Mouse (Mus musculus): ENCODE data around the gene Ncstn.

The Ncstn gene

DNA sequence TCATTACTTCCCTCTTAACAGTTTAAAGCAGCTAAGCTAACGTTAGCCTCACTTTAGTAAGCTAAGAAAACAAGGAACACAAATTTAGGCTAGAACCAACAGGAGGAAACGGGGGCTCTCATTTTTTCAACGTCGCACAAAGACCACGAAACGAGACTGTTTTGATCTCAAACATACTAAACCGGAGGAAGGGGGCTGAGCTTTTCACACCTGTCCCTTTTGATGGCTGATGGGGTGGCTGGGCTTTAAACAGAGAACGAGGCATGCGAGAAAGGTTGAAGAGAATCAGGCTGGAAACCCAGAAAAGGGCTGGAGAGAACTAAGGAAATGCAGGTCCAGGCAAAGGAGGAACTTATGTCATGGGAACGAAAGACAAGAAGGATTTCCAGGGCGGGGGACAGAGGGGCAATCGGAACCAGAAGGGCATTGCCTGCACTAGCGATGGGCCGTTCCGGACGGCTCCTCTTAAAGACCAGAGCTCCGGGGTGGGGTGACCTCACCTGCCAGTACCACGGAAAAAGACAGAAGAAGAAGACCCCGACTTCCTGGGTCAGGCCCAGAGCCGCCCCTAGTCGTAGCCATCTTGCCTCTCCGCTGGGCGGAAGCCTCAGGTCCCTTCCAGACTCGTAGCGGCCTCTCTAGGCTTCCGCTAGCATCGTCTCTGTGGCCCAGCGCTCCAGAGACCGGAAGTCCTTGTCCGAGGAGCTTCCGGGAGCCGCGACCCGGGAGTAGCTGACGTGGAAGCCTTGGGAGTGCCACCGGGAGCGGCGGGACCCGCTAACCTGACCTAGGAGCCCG is at the start of gene Ncstn, which contains the start of gene Copa:
Gene Ncstn (minus strand): TSS at position 695 of the 798 bp plus-strand sequence.
Gene Copa (plus strand): TSS at position 429 of the 798 bp plus-strand sequence.
- DNase-seq, result peak; percentile 91

DNA sequence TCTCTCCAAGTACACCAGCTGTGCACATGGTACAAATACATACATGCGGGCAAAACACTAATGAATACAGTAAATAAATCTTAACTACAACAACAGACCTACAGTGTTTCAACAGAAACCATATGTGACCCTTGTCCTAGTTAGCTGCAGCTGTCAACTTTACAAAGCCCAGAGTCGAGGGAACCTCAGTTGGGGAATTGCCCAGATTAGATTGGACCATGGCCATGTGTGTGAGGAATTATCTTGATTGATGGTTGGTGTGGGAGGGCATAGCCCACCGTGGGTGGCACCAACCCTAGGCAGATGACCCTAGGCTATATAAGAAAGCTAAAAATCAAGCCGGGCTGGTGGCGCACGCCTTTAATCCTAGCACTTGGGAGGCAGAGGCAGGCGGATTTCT is 49.7 kb upstream of the Ncstn start:
- no peak for DNase-seq

DNA sequence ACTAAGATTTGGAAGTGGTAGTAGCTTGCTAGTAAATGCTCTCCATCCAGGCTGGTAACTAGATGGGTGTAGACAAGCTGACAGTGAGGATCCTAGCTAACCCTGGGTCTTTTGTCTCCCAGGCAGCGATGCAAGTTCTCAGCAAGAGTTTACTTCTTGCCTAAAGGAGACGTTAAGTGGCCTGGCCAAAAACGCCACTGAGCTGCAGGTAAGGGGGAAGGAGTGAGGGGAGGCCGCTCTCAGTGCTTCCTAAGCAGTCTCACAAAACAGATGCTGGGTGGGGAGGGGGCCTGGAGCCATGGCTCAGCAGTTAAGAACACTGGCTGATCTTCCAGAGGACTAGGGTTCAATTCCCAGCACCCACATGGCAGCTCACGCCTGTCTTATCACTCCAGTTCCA is 47.2 kb upstream of the Ncstn start:
- DNase-seq, result no peak

DNA sequence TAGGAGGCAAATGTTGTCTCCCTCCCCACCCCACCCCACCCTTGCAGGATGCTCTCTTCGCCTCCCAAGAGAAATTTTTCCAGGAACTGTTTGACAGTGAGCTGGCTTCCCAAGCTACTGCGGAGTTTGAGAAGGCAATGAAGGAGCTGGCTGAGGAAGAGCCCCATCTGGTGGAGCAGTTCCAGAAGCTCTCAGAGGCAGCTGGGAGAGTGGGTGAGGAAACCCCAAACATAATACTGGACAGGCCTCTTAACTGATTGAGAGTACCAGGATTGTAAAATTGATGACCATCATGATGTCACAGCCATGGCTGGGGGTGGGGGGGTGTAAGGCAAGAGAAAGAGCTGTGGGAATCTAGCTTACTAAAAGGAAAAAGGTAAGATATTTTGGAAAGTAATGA is 46.5 kb upstream of the Ncstn start:
- DNase-seq, result no peak

DNA sequence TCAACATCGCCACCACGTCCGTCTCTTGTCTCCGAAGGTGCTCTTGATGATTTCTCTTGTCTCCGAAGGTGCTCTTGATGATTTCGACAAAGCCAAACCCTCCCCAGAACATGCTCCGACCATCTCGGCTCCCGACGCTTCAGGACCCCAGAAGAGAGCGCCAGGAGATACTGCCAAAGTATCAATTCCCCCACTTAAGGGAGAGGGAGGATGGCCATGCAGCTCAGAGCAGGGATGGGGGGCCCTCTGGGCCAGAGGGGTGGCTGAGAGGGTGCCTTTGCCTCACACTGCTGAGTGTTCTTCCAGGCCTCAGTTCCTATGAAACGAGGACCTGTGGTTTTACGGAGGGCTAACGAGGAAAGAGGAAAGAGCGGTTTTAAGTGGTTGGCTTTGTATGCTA is 46.0 kb upstream of the Ncstn start:
- DNase-seq, result no peak

DNA sequence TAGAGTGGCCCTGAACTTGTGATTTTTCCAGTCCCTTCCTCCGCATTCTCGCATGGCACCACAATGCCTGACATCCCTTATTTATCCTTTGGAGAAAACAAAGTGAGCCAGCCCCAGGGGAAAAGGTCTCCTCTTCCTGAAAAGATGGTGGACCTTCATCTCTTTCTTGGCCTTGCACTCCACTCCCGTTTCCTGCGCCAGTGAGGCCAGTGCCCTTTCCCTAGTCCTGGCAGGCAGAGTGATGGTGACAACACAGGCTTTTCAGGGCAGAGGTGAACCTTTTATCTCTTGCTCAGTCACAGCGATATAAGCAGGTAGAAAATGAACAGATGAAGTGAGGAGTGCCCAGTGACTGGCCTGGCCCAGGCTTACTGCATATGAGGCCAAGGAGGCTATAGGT is 44.9 kb upstream of the Ncstn start:
- DNase-seq, result no peak

DNA sequence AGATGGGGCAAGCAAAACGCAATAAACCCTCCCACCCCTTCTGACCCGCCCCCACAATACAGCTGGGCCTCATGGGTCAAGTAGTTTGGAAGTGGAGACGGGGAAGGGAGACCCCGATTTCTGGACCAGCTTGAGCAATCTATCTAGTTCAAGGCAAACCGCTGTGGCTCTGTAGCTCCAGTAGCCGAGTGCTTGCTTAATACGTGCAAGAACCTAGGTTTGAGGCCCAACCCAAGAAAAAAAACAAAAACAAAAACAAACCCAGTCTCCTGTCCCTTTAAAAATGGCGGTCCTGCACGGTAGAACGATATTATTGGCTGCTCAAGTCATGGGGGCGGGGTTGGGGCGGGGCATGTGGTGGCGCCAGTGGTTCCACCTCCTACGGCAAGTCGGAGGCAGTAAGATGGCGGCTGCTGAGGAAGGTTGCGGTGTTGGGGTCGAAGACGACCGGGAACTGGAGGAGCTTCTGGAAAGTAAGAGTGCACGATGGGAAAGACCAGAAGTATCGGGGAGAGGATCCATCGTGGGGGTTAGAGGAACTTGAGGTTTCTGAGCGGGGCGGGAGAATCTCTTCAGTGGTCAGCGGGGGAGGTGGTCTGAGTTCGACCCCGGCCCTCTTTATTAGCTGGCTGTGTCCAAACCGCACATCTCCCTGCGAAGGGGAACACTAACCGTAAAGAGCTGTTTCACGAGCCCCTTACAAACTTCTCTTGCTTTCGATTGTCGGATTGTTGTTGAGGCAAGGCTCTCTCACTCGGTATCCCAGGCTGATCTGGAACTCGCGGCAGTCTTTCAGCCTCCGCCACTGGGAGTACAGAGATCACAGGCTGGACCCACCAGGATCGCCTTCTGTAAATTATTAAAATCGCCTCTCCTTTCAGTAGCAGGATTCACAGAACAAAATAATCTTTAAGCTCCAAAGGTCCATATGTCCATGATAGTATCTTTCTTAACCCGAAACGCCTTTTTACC is 44.1 kb upstream of the Ncstn start, which contains the start of gene Pex19:
Gene Pex19 (plus strand): TSS at position 380 of the 972 bp plus-strand sequence.
- DNase-seq, result peak; percentile 82

DNA sequence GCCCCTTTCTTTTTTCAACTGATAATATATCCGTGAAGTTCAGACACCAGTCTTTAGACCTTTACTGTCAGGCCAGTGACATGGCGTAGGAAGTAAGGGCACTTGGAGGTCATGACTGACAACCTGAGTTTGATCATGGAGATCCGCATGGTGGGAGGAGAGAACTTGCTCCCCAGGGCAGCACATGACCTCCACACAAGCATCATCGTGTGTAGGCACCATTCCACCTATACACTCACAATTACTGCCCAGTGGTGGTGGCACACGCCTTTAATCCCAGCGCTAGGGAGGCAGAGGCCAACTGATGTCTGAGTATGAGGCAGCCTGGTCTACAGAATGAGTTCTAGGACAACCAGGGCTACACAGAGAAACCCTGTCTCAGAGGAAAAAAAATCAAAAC is 42.0 kb upstream of the Ncstn start:
- DNase-seq, result no peak

DNA sequence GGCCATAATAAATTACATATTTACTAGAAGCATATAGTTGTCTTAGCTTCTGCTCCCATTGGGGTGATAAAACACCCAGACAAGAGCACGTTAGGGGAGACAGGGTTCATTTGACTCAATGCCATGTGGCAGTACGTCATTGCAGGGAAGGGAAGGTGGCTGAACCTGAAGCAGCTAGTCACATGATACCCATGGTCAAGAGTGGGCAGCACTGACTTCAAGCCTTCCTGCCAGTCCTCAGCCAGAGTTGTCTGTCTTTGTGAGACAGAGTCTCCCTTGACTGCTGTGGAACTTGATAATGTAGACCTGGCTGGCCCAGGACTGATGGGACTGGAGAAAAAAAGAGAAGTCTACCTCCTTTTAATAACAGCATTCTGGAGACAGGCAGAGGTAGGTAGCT is 40.1 kb upstream of the Ncstn start:
- DNase-seq, result no peak

DNA sequence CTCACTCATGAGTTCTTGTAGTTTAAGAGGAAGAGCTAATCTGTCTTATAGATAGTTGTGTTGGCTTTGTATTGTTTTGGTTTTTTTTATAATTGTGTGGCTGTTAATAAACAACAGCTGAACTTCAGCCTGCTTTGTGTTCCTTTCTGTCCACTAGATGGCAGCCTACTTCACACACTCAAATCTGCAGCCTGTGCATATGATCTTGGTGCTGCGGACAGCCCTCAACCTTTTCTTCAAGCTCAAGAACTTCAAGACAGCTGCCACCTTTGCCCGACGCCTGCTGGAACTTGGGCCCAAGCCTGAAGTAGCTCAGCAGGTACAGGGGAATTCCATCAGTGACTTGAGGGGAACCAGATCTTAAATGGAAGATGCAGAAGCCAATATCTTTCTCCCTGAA is 37.1 kb upstream of the Ncstn start:
- DNase-seq, result no peak

DNA sequence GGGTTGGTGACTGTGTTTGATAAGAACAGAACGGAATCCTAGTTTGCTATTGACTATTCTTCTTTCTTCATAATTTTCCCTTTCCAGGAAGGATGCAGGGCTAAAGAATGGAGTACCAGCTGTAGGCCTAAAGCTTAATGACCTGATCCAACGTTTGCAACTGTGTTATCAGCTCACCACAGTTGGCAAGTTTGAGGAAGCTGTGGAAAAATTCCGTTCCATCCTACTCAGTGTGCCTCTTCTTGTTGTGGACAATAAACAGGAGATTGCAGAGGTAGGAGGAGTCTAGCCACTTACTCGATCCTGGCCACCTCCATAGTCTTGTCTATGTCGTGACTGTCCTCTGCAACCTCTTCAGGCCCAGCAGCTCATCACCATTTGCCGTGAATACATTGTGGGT is 36.5 kb upstream of the Ncstn start:
- no peak for DNase-seq

DNA sequence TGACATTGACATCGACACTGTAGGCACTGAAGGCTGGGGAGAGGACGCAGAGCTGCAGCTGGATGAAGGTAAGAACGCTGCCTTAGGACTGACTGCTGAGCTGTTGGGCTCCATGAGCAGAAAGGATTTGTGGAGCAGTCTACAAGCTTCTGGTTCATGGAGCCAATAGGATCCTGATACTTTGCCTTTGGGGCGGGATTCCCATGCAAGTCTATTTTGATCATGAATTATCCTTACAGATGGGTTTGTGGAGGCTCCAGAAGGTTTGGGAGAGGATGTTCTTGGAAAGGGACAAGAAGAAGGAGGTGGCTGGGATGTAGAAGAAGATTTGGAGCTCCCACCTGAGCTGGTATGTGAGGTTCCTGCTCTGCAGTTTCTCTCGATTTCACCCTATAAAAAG is 34.4 kb upstream of the Ncstn start:
- peak; percentile 11 for DNase-seq

DNA sequence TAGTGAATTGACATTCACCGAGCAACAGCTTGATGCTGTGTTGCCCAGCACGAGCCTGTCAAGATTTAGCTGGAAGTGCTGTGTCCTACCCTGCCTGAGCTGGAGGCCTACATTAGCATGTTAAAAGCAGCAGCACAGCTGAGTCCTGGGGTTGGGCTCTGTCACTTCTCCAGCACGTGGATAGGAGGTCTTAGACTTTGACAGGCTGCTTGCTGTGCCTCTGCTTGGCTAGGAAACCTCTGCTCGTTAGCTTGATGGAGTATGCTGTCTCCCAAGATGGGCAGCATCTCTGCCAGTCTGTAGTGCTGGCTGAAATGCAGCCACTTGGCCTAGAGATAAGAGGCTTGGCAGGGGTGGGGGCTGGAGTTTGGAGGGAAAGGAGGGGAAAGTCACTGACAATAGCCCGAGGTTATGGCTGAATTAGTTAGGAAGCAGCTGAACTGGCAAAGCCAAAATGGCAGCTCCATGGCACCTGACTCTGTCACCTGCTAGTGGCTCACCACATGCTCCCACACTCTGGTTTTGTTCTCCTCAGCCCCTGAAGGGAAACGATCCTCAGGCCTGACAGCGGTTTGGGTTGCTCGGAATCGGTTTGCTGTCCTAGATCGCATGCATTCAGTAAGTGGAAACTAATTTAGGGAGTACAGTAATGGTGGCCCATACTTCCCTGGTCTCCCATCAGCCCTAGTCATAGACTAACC is 25.3 kb upstream of the Ncstn start:
- no peak for DNase-seq

DNA sequence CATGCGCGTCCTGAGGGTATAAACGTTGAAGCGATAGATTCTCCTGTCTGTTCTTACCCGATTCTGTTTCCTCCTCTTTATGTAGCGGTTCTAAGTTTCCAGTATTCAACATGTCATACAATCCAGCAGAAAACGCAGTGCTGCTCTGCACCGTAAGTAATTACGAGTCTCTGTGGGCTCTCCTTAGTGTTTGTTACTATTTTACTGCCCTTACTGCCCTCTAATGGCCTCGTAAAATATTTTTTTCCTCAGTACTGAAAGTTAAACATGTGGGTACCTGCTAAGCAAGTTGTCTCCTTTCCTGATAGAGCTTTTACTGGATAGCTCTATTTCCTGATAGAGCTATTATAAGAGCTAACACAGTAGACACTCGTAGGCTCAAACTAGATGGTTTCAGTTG is 22.5 kb upstream of the Ncstn start:
- DNase-seq, result no peak

DNA sequence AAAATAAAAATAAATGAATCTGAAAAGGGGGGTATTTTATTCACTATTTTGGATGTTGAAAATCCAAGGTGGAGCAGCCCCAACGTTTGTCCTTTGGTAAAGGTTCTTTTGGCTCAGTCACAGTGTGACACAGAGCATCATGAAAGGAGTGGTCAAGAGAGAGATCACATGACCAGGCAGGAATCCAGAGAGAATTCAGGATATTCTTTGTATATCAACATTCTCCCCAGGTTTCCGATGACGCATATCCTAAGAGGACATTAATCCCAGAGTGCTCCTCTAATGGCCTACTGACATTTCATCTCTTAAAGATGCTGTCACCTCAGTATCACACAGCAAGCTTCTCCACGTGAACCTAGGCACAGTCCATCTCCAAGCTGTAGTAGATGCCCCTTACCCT is 21.0 kb upstream of the Ncstn start:
- DNase-seq, result no peak

DNA sequence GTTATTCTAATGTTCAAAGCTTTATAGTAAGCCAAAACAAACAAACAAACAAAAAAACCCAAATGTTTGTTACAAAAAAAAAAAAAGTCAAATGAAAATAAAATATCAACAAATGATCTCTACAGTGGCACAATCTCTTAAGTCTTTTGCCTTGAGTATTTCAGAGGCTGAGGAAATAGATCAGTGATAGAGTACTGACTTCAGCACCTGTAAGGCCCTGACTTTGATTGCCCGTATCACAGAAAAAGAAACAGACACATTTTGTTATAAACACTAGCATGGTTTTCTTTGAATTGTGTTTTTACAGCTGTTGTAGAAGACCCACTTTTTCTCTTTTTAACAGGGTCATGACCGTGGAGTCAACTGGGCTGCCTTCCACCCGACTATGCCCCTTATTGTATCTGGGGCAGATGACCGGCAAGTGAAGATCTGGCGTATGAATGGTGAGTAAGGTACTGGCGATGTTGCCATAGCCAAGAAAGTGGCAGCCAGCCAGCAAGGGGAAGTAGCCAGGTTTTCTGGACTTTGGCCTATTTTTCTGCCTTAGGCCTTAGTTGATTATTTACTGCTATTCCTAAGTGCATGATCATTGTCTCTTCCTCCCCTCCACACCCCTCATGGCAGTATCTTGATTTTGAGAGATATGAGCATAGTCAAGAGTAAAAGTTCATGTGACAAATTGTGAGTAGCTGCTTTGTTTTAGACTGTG is 16.9 kb upstream of the Ncstn start:
- no peak for DNase-seq

DNA sequence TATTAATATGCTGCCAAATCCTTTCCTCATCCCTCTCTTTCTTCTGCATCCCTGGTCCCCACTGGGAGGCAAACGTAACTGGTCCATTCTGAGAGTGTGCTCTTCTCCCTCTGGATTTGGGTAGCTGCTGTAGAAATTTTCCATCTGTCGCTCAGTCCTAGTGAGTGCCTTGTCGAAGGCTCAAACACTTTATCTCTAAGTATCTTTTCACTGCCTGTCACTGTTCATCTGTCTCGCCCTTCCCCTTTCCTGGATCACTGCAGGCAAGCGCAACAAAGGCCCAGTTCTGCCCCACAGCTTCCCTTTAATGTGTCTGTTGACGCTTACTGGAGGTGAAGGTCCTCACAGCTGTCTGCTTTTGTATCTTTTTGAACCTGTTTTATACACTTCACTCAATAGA is 12.6 kb upstream of the Ncstn start:
- no peak for DNase-seq

DNA sequence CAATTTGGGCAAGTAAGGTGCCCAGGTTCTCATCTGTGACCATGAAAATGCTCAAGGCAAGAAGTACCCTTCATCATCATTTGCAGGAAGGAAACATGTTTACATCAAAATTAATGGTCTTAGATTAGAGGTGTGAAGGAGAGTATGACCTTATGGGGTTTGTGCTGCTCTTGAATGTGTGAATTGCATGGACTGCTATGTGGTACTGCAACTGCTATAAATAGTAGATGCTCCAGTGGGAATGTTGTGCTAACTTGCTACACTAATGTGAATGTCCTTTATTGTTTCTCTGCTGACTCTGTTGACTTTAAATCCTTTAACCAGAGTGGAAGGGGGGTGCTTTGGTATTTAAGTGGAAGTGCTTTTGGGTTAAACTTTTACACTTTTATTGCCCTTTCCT is 11.7 kb upstream of the Ncstn start:
- no peak for DNase-seq

DNA sequence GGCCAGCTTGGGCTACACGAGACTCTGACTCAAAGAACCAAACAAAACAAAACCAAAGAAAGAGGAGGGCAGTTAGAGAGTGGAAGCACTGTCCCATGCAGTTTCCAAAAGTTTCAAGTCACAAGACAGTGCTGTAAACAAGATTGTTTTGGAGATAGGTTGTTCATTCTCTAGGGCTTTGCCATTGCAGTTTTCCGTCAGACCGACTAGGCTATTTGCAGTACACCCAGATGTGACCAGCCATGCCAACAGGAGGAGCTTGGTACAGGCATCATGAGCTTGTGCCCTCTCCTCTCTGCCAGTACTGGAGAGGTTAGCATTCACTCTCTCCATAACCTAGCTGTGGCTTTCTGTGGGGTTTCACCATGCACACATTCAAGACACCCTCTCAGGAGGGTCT is 10.9 kb upstream of the Ncstn start:
- no peak for DNase-seq

DNA sequence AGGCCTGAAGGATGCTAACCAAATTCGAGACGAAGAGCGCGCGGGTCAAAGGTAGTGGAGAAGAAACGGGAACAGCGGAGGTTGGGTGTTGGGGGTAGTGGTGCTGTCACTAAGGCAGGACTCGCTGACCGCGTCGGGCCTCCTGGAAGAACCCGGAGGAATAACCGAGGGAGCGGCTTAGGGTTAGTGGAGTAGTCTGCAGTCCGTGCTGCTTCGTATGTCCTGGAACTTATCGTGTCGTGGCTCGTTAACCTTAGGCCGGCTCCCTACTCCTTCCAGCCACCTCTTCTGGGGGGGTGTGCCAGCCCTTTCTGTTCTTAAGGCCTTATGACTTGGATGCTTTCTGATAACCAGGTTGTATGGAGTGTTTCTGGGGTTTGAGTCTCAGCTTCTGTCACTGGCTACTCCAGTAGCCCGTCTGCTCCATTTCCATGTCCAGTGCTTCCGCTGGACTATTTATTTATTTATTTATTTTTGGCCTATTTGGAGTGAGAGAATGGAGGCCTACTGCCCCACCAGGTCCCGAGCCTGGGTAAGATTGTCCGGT is 377 bp upstream of the Ncstn start:
- DNase-seq, result no peak

DNA sequence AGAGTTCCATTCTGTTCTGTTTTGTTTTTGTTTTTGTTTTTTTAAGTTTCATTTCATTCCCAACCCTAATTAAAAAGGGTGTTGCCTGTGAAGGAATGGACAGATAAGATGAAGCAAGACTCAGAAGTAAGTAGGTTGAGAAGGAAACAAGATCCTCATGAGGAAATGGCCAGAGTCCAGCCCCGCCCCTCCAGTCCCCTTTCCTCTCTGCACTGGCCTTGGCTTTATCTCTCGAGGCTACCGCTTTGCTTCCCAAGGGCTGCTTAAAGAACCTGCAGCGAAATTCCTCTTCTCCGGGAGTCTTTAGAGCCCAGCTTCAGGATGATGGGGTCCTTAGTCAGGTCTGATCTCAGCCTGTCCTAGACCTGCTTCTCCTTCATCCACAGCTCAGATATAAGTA is 4.6 kb downstream of the Ncstn start:
- no peak for DNase-seq

DNA sequence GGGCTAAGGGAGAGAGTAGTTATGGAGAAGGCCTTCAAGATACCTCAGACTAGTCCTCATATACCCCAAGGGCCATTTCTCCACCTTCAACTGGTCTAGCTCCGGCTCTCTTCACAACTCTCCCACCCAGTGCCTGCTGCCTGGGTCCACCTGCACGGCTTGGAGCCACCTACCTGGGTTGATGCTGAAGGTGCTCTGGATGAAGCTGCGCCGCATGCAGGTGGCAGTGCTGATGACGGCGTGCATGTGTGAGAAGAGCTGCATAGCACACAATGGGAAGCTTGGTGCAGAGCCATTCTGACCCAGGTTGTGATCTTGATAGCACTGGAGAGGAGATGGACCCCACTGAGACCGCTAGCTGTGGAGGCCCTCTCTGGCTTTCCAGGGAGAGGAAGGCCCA is 10.0 kb downstream of the Ncstn start:
- no peak for DNase-seq
